In the genomic region with DNA sequence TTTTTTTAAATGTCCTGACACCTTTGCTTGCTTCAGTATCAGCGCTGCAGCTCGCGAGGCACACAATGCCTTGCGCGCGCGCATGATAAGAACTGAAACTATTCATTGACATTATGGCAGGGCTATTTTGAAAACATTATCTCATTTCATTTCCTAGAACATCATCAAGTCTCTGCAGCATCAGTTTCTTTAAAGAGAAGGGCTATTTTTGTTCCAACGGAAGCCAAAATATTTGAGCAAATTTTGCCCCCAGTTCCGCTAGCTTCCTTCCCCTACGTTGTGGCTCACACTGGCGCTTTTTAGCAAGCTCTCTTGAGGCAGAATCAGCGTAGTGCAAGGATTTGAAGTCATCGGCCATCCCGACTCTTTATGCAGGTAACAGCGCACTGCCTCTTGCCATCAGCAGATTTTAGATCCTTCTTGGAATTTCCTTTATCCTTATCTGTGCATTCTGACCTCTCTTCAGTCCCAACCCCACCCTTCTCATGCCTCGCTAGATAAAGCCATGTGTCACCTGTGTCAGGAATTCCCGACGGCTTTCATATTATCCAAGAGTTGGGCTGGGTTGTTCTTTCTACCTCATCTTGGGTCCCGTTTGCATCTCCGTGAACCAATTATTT, we compare ENCODE assay signal across 11 mouse cellular contexts.
DNase-seq lines count a peak whose midpoint lies in the region; ATAC-seq and TF ChIP-seq lines count a peak whose summit lies in the region.
"Had no signal": no experiment of that assay in that cellular context is flagged by ENCODE, and none has a peak within 500 bp of the region (broad histone marks: within the 10 kb centered on the region; RNA-seq: fewer than 3 reads in every experiment).

No protein-coding gene starts in this region.

- H3K9me3 ChIP-seq in heart, embryonic 13.5 days, result no peaks in the 10 kb centered on the region
- no peaks in the 10 kb centered on the region for H3K9me3 ChIP-seq in liver, embryonic 14.5 days (ENCODE audit: control insufficient read depth, low read length)
- no peaks in the 10 kb centered on the region for H3K9me3 ChIP-seq in neural tube, embryonic 15.5 days (replicated peaks)
- H3K9me3 ChIP-seq: embryonic facial prominence, embryonic 10.5 days; hindbrain, embryonic 12.5 days had no signal

- TF ChIP-seq EP300 in liver, embryonic 14.5 days (IDR thresholded peaks at IDR 0.05; ENCODE audit: low read depth), result no peak

- H3K27ac ChIP-seq in heart, embryonic 13.5 days (replicated peaks), result peak overlapping the region; percentile 79
- H3K27ac ChIP-seq in liver, embryonic 14.5 days, result no peak overlapping the region
- no peak overlapping the region for H3K27ac ChIP-seq in neural tube, embryonic 15.5 days (replicated peaks)
- H3K27ac ChIP-seq: embryonic facial prominence, embryonic 10.5 days; hindbrain, embryonic 12.5 days had no signal

- peak overlapping the region; percentile 46 for H3K4me2 ChIP-seq in heart, embryonic 13.5 days
- H3K4me2 ChIP-seq in liver, embryonic 14.5 days (ENCODE audit: low read depth), result peak overlapping the region; percentile 51
- no peak overlapping the region for H3K4me2 ChIP-seq in neural tube, embryonic 15.5 days
- H3K4me2 ChIP-seq: hindbrain, embryonic 12.5 days had no signal

- no peaks in the 10 kb centered on the region for H3K36me3 ChIP-seq in heart, embryonic 13.5 days
- no peaks in the 10 kb centered on the region for H3K36me3 ChIP-seq in liver, embryonic 14.5 days (replicated peaks; ENCODE audit: control insufficient read depth, insufficient read depth, low read depth)
- H3K36me3 ChIP-seq in neural tube, embryonic 15.5 days, result no peaks in the 10 kb centered on the region
- H3K36me3 ChIP-seq: embryonic facial prominence, embryonic 10.5 days; hindbrain, embryonic 12.5 days had no signal

- H3K9ac ChIP-seq in heart, embryonic 13.5 days, result 0 out of 2 replicates have a peak overlapping the region, but pooled peaks have one; percentile 24
- no peak overlapping the region for H3K9ac ChIP-seq in liver, embryonic 14.5 days (replicated peaks)
- H3K9ac ChIP-seq in neural tube, embryonic 15.5 days (replicated peaks), result no peak overlapping the region
- H3K9ac ChIP-seq: forebrain, postnatal 0 days; hindbrain, embryonic 12.5 days had no signal

- no peak for ATAC-seq in heart, embryonic 13.5 days (ENCODE audit: extremely low read depth, insufficient number of reproducible peaks, low FRiP score, low TSS enrichment)
- ATAC-seq in liver, embryonic 14.5 days (ENCODE audit: insufficient read depth), result peak; percentile 38; the same call in 1 of the 2 replicates
- no peak for ATAC-seq in neural tube, embryonic 15.5 days (ENCODE audit: low FRiP score)
- ATAC-seq: forebrain, postnatal 0 days had no signal

- peak overlapping the region; percentile 10; the same call in 1 of the 2 replicates for H3K4me3 ChIP-seq in heart, embryonic 13.5 days
- no peak overlapping the region; a peak in 1 of 4 replicates for H3K4me3 ChIP-seq in liver, embryonic 14.5 days (ENCODE audit: insufficient read depth in 1 of 2, low read depth in 2 of 2, low read length in 2 of 2)
- H3K4me3 ChIP-seq in neural tube, embryonic 15.5 days (replicated peaks), result no peak overlapping the region
- H3K4me3 ChIP-seq: embryonic facial prominence, embryonic 10.5 days; hindbrain, embryonic 12.5 days had no signal

- TF ChIP-seq CTCF in liver, embryonic 14.5 days (IDR thresholded peaks at IDR 0.05; ENCODE audit: low read depth), result no peak

- H3K27me3 ChIP-seq in heart, embryonic 13.5 days (replicated peaks), result no peaks in the 10 kb centered on the region
- H3K27me3 ChIP-seq in liver, embryonic 14.5 days (ENCODE audit: control insufficient read depth, insufficient read depth, low read length), result no peaks in the 10 kb centered on the region
- H3K27me3 ChIP-seq in neural tube, embryonic 15.5 days (replicated peaks), result no peaks in the 10 kb centered on the region
- H3K27me3 ChIP-seq: hindbrain, embryonic 12.5 days had no signal

- 47% methylated on average over 20 of the region's 20 CpGs for WGBS in heart, embryonic 13.5 days
- 46% methylated on average over 20 of the region's 20 CpGs for WGBS in liver, embryonic 14.5 days (ENCODE audit: insufficient replicate concordance)
- WGBS in neural tube, embryonic 15.5 days, result 92% methylated on average over 20 of the region's 20 CpGs

- H3K4me1 ChIP-seq in heart, embryonic 13.5 days, result peaks cover 55% of the 10 kb centered on the region
- H3K4me1 ChIP-seq in liver, embryonic 14.5 days (replicated peaks; ENCODE audit: control insufficient read depth in 2 of 2, insufficient read depth in 2 of 2, low read length in 1 of 2), result peaks cover 36 to 52% of the 10 kb centered on the region in 2 experiments
- H3K4me1 ChIP-seq in neural tube, embryonic 15.5 days, result no peaks in the 10 kb centered on the region

- peak; percentile 68 for DNase-seq in 416B (ENCODE audit: low read depth)
- peak; percentile 53 for DNase-seq in CD4-positive, CD25-positive, alpha-beta regulatory T cell, adult 2 months (ENCODE audit: low read depth, low spot score)
- DNase-seq in liver, embryonic 14.5 days (ENCODE audit: low read depth in 3 of 3, low spot score in 3 of 3), result peak in 1 of 3 experiments; percentile 30
- no peak for DNase-seq in layer of hippocampus, postnatal 14 days (ENCODE audit: low spot score in 2 of 2)
- DNase-seq in gastrocnemius, postnatal 25 days, result no peak
- DNase-seq: forebrain, postnatal 0 days; thymus, postnatal 4 days had no signal

Comparison
In these comparisons a context has a peak if more than half of its experiments do, and no peak if none do; other contexts are left out.
1. DNase-seq: peak in 416B (single experiment) and CD4-positive, CD25-positive, alpha-beta regulatory T cell, adult 2 months (single experiment); none in layer of hippocampus, postnatal 14 days (0 of 2) and gastrocnemius, postnatal 25 days (single experiment).